In genomic region chr6:101720513-101720912, GRCm38 (mm10) we compare ENCODE assay signal across 27 mouse cellular contexts.
DNase-seq lines count a peak whose midpoint lies in the region; ATAC-seq and TF ChIP-seq lines count a peak whose summit lies in the region.
"Had no signal": no experiment of that assay in that cellular context is flagged by ENCODE, and none has a peak within 500 bp of the region (broad histone marks: within the 10 kb centered on the region; RNA-seq: fewer than 3 reads in every experiment).

No protein-coding gene starts in this region.

- no peak overlapping the region for H3K4me2 ChIP-seq in stomach, postnatal 0 days (replicated peaks; ENCODE audit: low read depth)
- no peak overlapping the region for H3K4me2 ChIP-seq in heart, embryonic 11.5 days
- H3K4me2 ChIP-seq: embryonic facial prominence, embryonic 15.5 days; forebrain, embryonic 15.5 days; heart, embryonic 15.5 days; intestine, embryonic 15.5 days; limb, embryonic 12.5 days; liver, embryonic 15.5 days; lung, embryonic 14.5 days; midbrain, embryonic 15.5 days; neural tube, embryonic 15.5 days had no signal

- peak; percentile 12 for DNase-seq in kidney, adult 11 months
- no peak for DNase-seq in kidney, postnatal 4 days
- DNase-seq in brain, embryonic 14.5 days (ENCODE audit: low read depth): peak; percentile 37
- peak; percentile 49 for DNase-seq in kidney, adult 9 months
- DNase-seq in kidney, postnatal 36 days: peak; percentile 2 to 45
- DNase-seq in stomach, postnatal 0 days (ENCODE audit: low spot score): no peak
- no peak for DNase-seq in heart, adult 11 months
- DNase-seq: adrenal gland, adult 8-10 months; B cell, adult 2 months; cerebellum, adult 8-10 months; gastrocnemius, postnatal 10 days; layer of hippocampus, adult 9-11 months; lung, embryonic 14.5 days; lung, postnatal 14 days; right cerebral cortex, postnatal 4 days; thymus, postnatal 4 days had no signal

- H3K9me3 ChIP-seq in stomach, postnatal 0 days (ENCODE audit: control insufficient read depth, low read length): no peaks in the 10 kb centered on the region
- no peaks in the 10 kb centered on the region for H3K9me3 ChIP-seq in heart, embryonic 11.5 days (replicated peaks; ENCODE audit: control insufficient read depth, low read length)
- H3K9me3 ChIP-seq: embryonic facial prominence, embryonic 15.5 days; forebrain, embryonic 15.5 days; heart, embryonic 15.5 days; intestine, embryonic 15.5 days; limb, embryonic 12.5 days; liver, embryonic 15.5 days; midbrain, embryonic 10.5 days; midbrain, embryonic 15.5 days; neural tube, embryonic 15.5 days had no signal

- ATAC-seq in stomach, postnatal 0 days (ENCODE audit: low FRiP score, low TSS enrichment): no peak
- ATAC-seq in heart, embryonic 11.5 days (replicated peaks; ENCODE audit: insufficient number of reproducible peaks, low FRiP score, low TSS enrichment): no peak
- ATAC-seq: forebrain, embryonic 15.5 days; hindbrain, postnatal 0 days; intestine, embryonic 15.5 days; midbrain, embryonic 15.5 days had no signal

- no peak for TF ChIP-seq POLR2A in brain, embryonic 14.5 days (IDR thresholded peaks at IDR 0.05; ENCODE audit: borderline replicate concordance, extremely low read depth, insufficient read depth, insufficient read length, poor library complexity, severe bottlenecking)

- H3K9ac ChIP-seq in stomach, postnatal 0 days (ENCODE audit: low read length): no peak overlapping the region
- no peak overlapping the region for H3K9ac ChIP-seq in heart, embryonic 11.5 days (ENCODE audit: low read depth, low read length)
- H3K9ac ChIP-seq: embryonic facial prominence, embryonic 15.5 days; forebrain, embryonic 15.5 days; heart, embryonic 15.5 days; intestine, embryonic 15.5 days; limb, embryonic 12.5 days; liver, embryonic 15.5 days; lung, embryonic 14.5 days; midbrain, embryonic 15.5 days; neural tube, embryonic 15.5 days had no signal

- H3K4me1 ChIP-seq in stomach, postnatal 0 days (replicated peaks; ENCODE audit: control insufficient read depth, insufficient read depth): no peaks in the 10 kb centered on the region
- no peaks in the 10 kb centered on the region for H3K4me1 ChIP-seq in heart, embryonic 11.5 days (ENCODE audit: control insufficient read depth, insufficient read depth, low read length)
- H3K4me1 ChIP-seq: embryonic facial prominence, embryonic 15.5 days; forebrain, embryonic 15.5 days; heart, embryonic 15.5 days; intestine, embryonic 15.5 days; limb, embryonic 12.5 days; liver, embryonic 15.5 days; midbrain, embryonic 10.5 days; midbrain, embryonic 15.5 days; neural tube, embryonic 15.5 days had no signal

- no peak for TF ChIP-seq CTCF in brain, embryonic 14.5 days (IDR thresholded peaks at IDR 0.05; ENCODE audit: borderline replicate concordance, extremely low read depth, insufficient read depth, insufficient read length)
- TF ChIP-seq CTCF in stomach, postnatal 0 days (IDR thresholded peaks at IDR 0.05; ENCODE audit: low read depth): no peak

- no peaks in the 10 kb centered on the region for H3K27me3 ChIP-seq in stomach, postnatal 0 days (ENCODE audit: control insufficient read depth, insufficient read depth, low read length)
- no peaks in the 10 kb centered on the region for H3K27me3 ChIP-seq in heart, embryonic 11.5 days (ENCODE audit: control insufficient read depth, insufficient read depth, low read length)
- H3K27me3 ChIP-seq: embryonic facial prominence, embryonic 15.5 days; forebrain, embryonic 15.5 days; heart, embryonic 15.5 days; intestine, embryonic 15.5 days; limb, embryonic 12.5 days; liver, embryonic 15.5 days; midbrain, embryonic 15.5 days; neural tube, embryonic 15.5 days had no signal

- no peak overlapping the region for H3K4me3 ChIP-seq in stomach, postnatal 0 days (ENCODE audit: low read depth, low read length)
- no peak overlapping the region for H3K4me3 ChIP-seq in heart, embryonic 11.5 days (ENCODE audit: low read depth, low read length)
- H3K4me3 ChIP-seq: embryonic facial prominence, embryonic 15.5 days; forebrain, embryonic 15.5 days; heart, embryonic 15.5 days; intestine, embryonic 15.5 days; limb, embryonic 12.5 days; liver, embryonic 15.5 days; midbrain, embryonic 10.5 days; midbrain, embryonic 15.5 days; neural tube, embryonic 15.5 days had no signal

- no peak for TF ChIP-seq EP300 in stomach, postnatal 0 days (optimal IDR thresholded peaks at IDR 0.05)

- no peak overlapping the region for H3K27ac ChIP-seq in stomach, postnatal 0 days (replicated peaks)
- no peak overlapping the region for H3K27ac ChIP-seq in heart, embryonic 11.5 days (ENCODE audit: low read depth, low read length)
- H3K27ac ChIP-seq: embryonic facial prominence, embryonic 15.5 days; forebrain, embryonic 15.5 days; heart, embryonic 15.5 days; hindbrain, postnatal 0 days; intestine, embryonic 15.5 days; limb, embryonic 12.5 days; liver, embryonic 15.5 days; midbrain, embryonic 10.5 days; midbrain, embryonic 15.5 days; neural tube, embryonic 15.5 days had no signal

- H3K36me3 ChIP-seq in stomach, postnatal 0 days (ENCODE audit: control insufficient read depth, insufficient read depth, low read length): no peaks in the 10 kb centered on the region
- H3K36me3 ChIP-seq in heart, embryonic 11.5 days (ENCODE audit: control insufficient read depth, insufficient read depth, low read length): no peaks in the 10 kb centered on the region
- H3K36me3 ChIP-seq: embryonic facial prominence, embryonic 15.5 days; forebrain, embryonic 15.5 days; heart, embryonic 15.5 days; intestine, embryonic 15.5 days; limb, embryonic 12.5 days; liver, embryonic 15.5 days; midbrain, embryonic 10.5 days; midbrain, embryonic 15.5 days; neural tube, embryonic 15.5 days had no signal

Comparison
In these comparisons a context has a peak if more than half of its experiments do, and no peak if none do; other contexts are left out.
1. DNase-seq: peak in kidney, adult 11 months (single experiment), brain, embryonic 14.5 days (single experiment), kidney, adult 9 months (single experiment) and kidney, postnatal 36 days (2 of 2); none in kidney, postnatal 4 days (0 of 2), stomach, postnatal 0 days (single experiment) and heart, adult 11 months (single experiment).